Mouse (Mus musculus): ENCODE results near the gene Zfc3h1. TPM values are rescaled to one million over a fixed set of nuclear protein-coding genes. Genes with fewer than 3 reads are reported as not detected.

Gene Zfc3h1
- total and polyA plus RNA-seq, 3 experiments = 40.7 to 51.7 (median 48.7) TPM

DNA sequence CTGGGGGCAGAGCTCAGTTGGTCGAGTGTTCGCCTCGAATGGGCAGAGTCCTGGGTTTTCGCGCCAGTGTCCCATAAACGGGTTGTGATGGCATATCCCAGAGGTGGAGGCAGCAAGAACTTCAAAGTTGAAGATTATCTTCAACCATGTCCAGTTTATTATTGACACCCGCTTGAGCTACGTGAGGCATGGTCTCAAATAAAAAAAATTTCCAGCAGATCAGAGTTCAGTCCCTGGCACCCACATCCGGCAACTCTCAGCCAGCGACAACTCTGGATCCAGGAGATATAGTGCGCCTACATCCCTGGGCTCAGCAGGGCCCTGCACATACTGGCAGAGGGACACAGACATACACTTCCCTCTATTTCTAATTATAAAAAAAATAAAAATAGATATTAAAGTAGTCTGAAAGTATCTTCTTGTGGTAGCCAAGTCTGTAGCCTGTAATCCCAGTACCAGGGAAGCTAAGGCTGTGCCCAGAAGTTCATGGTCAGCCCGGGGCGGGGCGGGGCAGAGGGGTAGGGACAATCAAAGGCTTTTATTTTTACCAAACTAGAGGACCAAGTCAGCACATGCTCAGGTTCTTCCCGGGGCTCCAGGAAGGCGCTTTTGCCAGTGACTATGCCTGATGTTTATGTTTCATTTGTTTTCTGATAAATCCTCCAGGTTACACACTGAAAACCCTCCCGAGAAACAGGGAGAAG, 26.4 kb upstream of the Zfc3h1 start:
- dilution Hi-C loops (cut with MboI; ENCODE audit: extremely low pct_ligation_motif_present, extremely low pct_unique_long_range_greater_than_20kb, low sequenced_read_pairs) (no loop called here), in situ Hi-C loops (cut with MboI; ENCODE audit: low pct_ligation_motif_present, low pct_unique_long_range_greater_than_20kb, low sequenced_read_pairs) (no loop called here)
- Histone ChIP-seq H3K4me2 (ENCODE audit: insufficient read depth, low read depth, poor library complexity, severe bottlenecking) (no peak overlapping the region), H3K9me3 (replicated peaks; ENCODE audit: low read length) (no peaks in the 10 kb centered on the region), H3K27ac (ENCODE audit: insufficient read depth, low read depth) (no peak overlapping the region), H3K36me3 (replicated peaks in 1 of 2; ENCODE audit: control insufficient read depth in 1 of 2, insufficient read depth in 1 of 2, low read length in 1 of 2) (peaks cover 20 to 39% of the 10 kb centered on the region in 2 experiments), H3K27me3 (replicated peaks) (no peaks in the 10 kb centered on the region), H3K4me3 (replicated peaks in 1 of 3; ENCODE audit: low read depth in 2 of 3, low read length in 2 of 3, poor library complexity in 1 of 3) (no peak overlapping the region), H3K4me1 (ENCODE audit: control insufficient read depth in 1 of 2, insufficient read depth in 2 of 2) (peaks cover 6 to 27% of the 10 kb centered on the region in 2 experiments), H3K79me2 (replicated peaks; ENCODE audit: control insufficient read depth, extremely low read depth, insufficient read depth, poor library complexity, severe bottlenecking) (peaks cover 10% of the 10 kb centered on the region; the same call in 1 of the 2 replicates), H3K9ac (ENCODE audit: insufficient read depth, low read depth) (no peak overlapping the region)
- no peak for DNase-seq (ENCODE audit: extremely low read depth)
- TF ChIP-seq JUN (IDR thresholded peaks at IDR 0.05; ENCODE audit: insufficient read depth, low read depth, low read length) (no peak), TBP (conservative IDR thresholded peaks at IDR 0.05; ENCODE audit: low read depth, low read length) (no peak), RCOR1 (conservative IDR thresholded peaks at IDR 0.05; ENCODE audit: low read depth, low read length) (no peak), POLR2A (IDR thresholded peaks at IDR 0.05; ENCODE audit: low read depth, low read length) (no peak), RAD21 (IDR thresholded peaks at IDR 0.05; ENCODE audit: low read depth, low read length) (no peak), GABPA (IDR thresholded peaks at IDR 0.05; ENCODE audit: insufficient replicate concordance, low read depth, low read length) (no peak), NRF1 (IDR thresholded peaks at IDR 0.05; ENCODE audit: low read depth, low read length) (no peak), EP300 (IDR thresholded peaks at IDR 0.05; ENCODE audit: low read length) (no peak), SIN3A (IDR thresholded peaks at IDR 0.05; ENCODE audit: low read length) (no peak), SMC3 (IDR thresholded peaks at IDR 0.05; ENCODE audit: low read depth, low read length) (no peak), PAX5 (IDR thresholded peaks at IDR 0.05; ENCODE audit: low read length) (no peak), MYC (IDR thresholded peaks at IDR 0.05; ENCODE audit: low read depth, low read length) (no peak), E2F4 (IDR thresholded peaks at IDR 0.05; ENCODE audit: insufficient replicate concordance, low read depth, low read length) (no peak), ZNF384 (IDR thresholded peaks at IDR 0.05; ENCODE audit: low read depth, low read length) (no peak), IRF4 (IDR thresholded peaks at IDR 0.05; ENCODE audit: low read depth, low read length) (no peak), ZC3H11A (IDR thresholded peaks at IDR 0.05; ENCODE audit: low read depth, low read length) (no peak)

GRCm38 (mm10) chr10:115359066-115359465, 25.7 kb upstream of the Zfc3h1 start:
- in situ Hi-C loops (cut with MboI; ENCODE audit: low pct_ligation_motif_present, low pct_unique_long_range_greater_than_20kb, low sequenced_read_pairs) = no loop called here
- H3K4me1 ChIP-seq (ENCODE audit: control insufficient read depth in 1 of 2, insufficient read depth in 2 of 2) = peaks cover 12 to 34% of the 10 kb centered on the region in 2 experiments
- H3K27ac ChIP-seq (ENCODE audit: insufficient read depth, low read depth) = 0 out of 2 replicates have a peak overlapping the region, but pooled peaks have one; percentile 40
- H3K4me2 ChIP-seq (ENCODE audit: insufficient read depth, low read depth, poor library complexity, severe bottlenecking) = no peak overlapping the region
- no peaks in the 10 kb centered on the region for H3K9me3 ChIP-seq (replicated peaks; ENCODE audit: low read length)
- TF ChIP-seq TBP (conservative IDR thresholded peaks at IDR 0.05; ENCODE audit: low read depth, low read length) = no peak
- TF ChIP-seq NELFE (IDR thresholded peaks at IDR 0.05; ENCODE audit: low read depth, low read length) = no peak
- no peak for TF ChIP-seq CHD2 (IDR thresholded peaks at IDR 0.05; ENCODE audit: low read length)
- no peak for TF ChIP-seq EP300 (IDR thresholded peaks at IDR 0.05; ENCODE audit: low read length)
- peak in 1 of 2 experiments; percentile 28; a peak in 1 of 4 replicates for TF ChIP-seq CTCF (conservative IDR thresholded peaks at IDR 0.05 in 1 of 2, IDR thresholded peaks at IDR 0.05 in 1 of 2; ENCODE audit: low read depth in 2 of 2, low read length in 2 of 2)
- TF ChIP-seq SMC3 (IDR thresholded peaks at IDR 0.05; ENCODE audit: low read depth, low read length) = 0 out of 2 replicates have a peak, but pooled peaks have one; percentile 10
- peaks cover 10% of the 10 kb centered on the region; the same call in 1 of the 2 replicates for H3K79me2 ChIP-seq (replicated peaks; ENCODE audit: control insufficient read depth, extremely low read depth, insufficient read depth, poor library complexity, severe bottlenecking)
- H3K4me3 ChIP-seq (replicated peaks in 1 of 3; ENCODE audit: low read depth in 2 of 3, low read length in 2 of 3, poor library complexity in 1 of 3) = no peak overlapping the region
- no peak for DNase-seq (ENCODE audit: extremely low read depth)
- dilution Hi-C loops (cut with MboI; ENCODE audit: extremely low pct_ligation_motif_present, extremely low pct_unique_long_range_greater_than_20kb, low sequenced_read_pairs) = no loop called here
- no peaks in the 10 kb centered on the region for H3K27me3 ChIP-seq (replicated peaks)
- H3K9ac ChIP-seq (ENCODE audit: insufficient read depth, low read depth) = no peak overlapping the region
- peaks cover 20 to 39% of the 10 kb centered on the region in 2 experiments for H3K36me3 ChIP-seq (replicated peaks in 1 of 2; ENCODE audit: control insufficient read depth in 1 of 2, insufficient read depth in 1 of 2, low read length in 1 of 2)
